Mouse (Mus musculus): ENCODE measurements around the gene Irgc1. TPM values are rescaled to one million over a fixed set of nuclear protein-coding genes. Genes with fewer than 3 reads are reported as not detected.
A peak's percentile ranks its signal among the peaks of the same experiment; 100 is the strongest.

Gene Irgc1
- total and polyA plus RNA-seq, 3 experiments = not detected

- DNase-seq (ENCODE audit: low read depth, low spot score) = no peak
- Histone ChIP-seq H3K4me1 (ENCODE audit: control insufficient read depth in 1 of 2, insufficient read depth in 2 of 2, low read length in 2 of 2) (peaks cover 0 to 8% of the 10 kb centered on the region in 2 experiments; a peak in 3 of 4 replicates), H3K36me3 (ENCODE audit: control insufficient read depth in 1 of 2, insufficient read depth in 2 of 2, low read length in 2 of 2) (peaks cover 0 to 7% of the 10 kb centered on the region in 2 experiments; a peak in 2 of 4 replicates), H3K27ac (ENCODE audit: control insufficient read depth, low read depth, low read length) (no peak overlapping the region), H3K79me2 (ENCODE audit: control insufficient read depth, insufficient read depth, low read length, poor library complexity) (no peaks in the 10 kb centered on the region), H3K27me3 (ENCODE audit: control insufficient read depth in 1 of 2, insufficient read depth in 2 of 2, low read length in 2 of 2) (no peaks in the 10 kb centered on the region), H3K9ac (ENCODE audit: control insufficient read depth, low read depth, low read length, poor library complexity, severe bottlenecking) (no peak overlapping the region), H3K4me3 (ENCODE audit: control insufficient read depth in 1 of 2, insufficient read depth in 1 of 2, low read depth in 2 of 2, low read length in 2 of 2) (no peak overlapping the region), H3K9me3 (replicated peaks; ENCODE audit: insufficient read depth, low read length) (no peaks in the 10 kb centered on the region)
- TF ChIP-seq USF1 (IDR thresholded peaks at IDR 0.05; ENCODE audit: low read depth, low read length) (no peak), SIN3A (IDR thresholded peaks at IDR 0.05; ENCODE audit: low read length) (no peak), EP300 (IDR thresholded peaks at IDR 0.05; ENCODE audit: low read depth in 1 of 2, low read length in 2 of 2) (no peak), MYB (IDR thresholded peaks at IDR 0.05; ENCODE audit: low read depth, low read length) (no peak)
Measured at GRCm38 (mm10) chr7:24442313-24442712, 9.8 kb downstream of the Irgc1 start.

GRCm38 (mm10) chr7:24441785-24442184 lies 10.3 kb downstream of the Irgc1 start:
- Histone ChIP-seq H3K4me1 (ENCODE audit: control insufficient read depth in 1 of 2, insufficient read depth in 2 of 2, low read length in 2 of 2) (peaks cover 0 to 8% of the 10 kb centered on the region in 2 experiments; a peak in 3 of 4 replicates), H3K27me3 (ENCODE audit: control insufficient read depth in 1 of 2, insufficient read depth in 2 of 2, low read length in 2 of 2) (no peaks in the 10 kb centered on the region), H3K4me3 (ENCODE audit: control insufficient read depth in 1 of 2, insufficient read depth in 1 of 2, low read depth in 2 of 2, low read length in 2 of 2) (no peak overlapping the region), H3K79me2 (ENCODE audit: control insufficient read depth, insufficient read depth, low read length, poor library complexity) (no peaks in the 10 kb centered on the region), H3K9ac (ENCODE audit: control insufficient read depth, low read depth, low read length, poor library complexity, severe bottlenecking) (no peak overlapping the region), H3K27ac (ENCODE audit: control insufficient read depth, low read depth, low read length) (no peak overlapping the region), H3K36me3 (ENCODE audit: control insufficient read depth in 1 of 2, insufficient read depth in 2 of 2, low read length in 2 of 2) (peaks cover 0 to 7% of the 10 kb centered on the region in 2 experiments; a peak in 2 of 4 replicates), H3K9me3 (replicated peaks; ENCODE audit: insufficient read depth, low read length) (no peaks in the 10 kb centered on the region)
- peak; percentile 87 for DNase-seq (ENCODE audit: low read depth, low spot score)
- TF ChIP-seq TAL1 (IDR thresholded peaks at IDR 0.05; ENCODE audit: low read length) (no peak), RAD21 (IDR thresholded peaks at IDR 0.05; ENCODE audit: low read depth, low read length) (peak; percentile 71), SMC3 (IDR thresholded peaks at IDR 0.05; ENCODE audit: low read depth, low read length) (peak; percentile 74), ZC3H11A (IDR thresholded peaks at IDR 0.05; ENCODE audit: low read depth, low read length) (0 out of 2 replicates have a peak, but pooled peaks have one; percentile 13), CTCF (IDR thresholded peaks at IDR 0.05 in 2 of 3, conservative IDR thresholded peaks at IDR 0.05 in 1 of 3; ENCODE audit: control insufficient read depth in 1 of 3, insufficient read depth in 1 of 3, low read depth in 2 of 3, low read length in 3 of 3, poor library complexity in 1 of 3, severe bottlenecking in 1 of 3) (peak; percentile 90 to 99 (median 99))

- H3K9ac ChIP-seq (ENCODE audit: control insufficient read depth, low read depth, low read length, poor library complexity, severe bottlenecking) = no peak overlapping the region
- H3K27me3 ChIP-seq (ENCODE audit: control insufficient read depth in 1 of 2, insufficient read depth in 2 of 2, low read length in 2 of 2) = no peaks in the 10 kb centered on the region
- peaks cover 0 to 8% of the 10 kb centered on the region in 2 experiments; a peak in 3 of 4 replicates for H3K4me1 ChIP-seq (ENCODE audit: control insufficient read depth in 1 of 2, insufficient read depth in 2 of 2, low read length in 2 of 2)
- peaks cover 0 to 7% of the 10 kb centered on the region in 2 experiments; a peak in 2 of 4 replicates for H3K36me3 ChIP-seq (ENCODE audit: control insufficient read depth in 1 of 2, insufficient read depth in 2 of 2, low read length in 2 of 2)
- no peak for DNase-seq (ENCODE audit: low read depth, low spot score)
- TF ChIP-seq E2F4 (IDR thresholded peaks at IDR 0.05; ENCODE audit: borderline replicate concordance, low read depth, low read length) (no peak), ZNF384 (IDR thresholded peaks at IDR 0.05; ENCODE audit: low read depth, low read length) (0 out of 2 replicates have a peak, but pooled peaks have one; percentile 12), ETS1 (IDR thresholded peaks at IDR 0.05; ENCODE audit: low read depth, low read length) (peak; percentile 57; the same call in 1 of the 2 replicates), GATA1 (IDR thresholded peaks at IDR 0.05; ENCODE audit: low read depth, low read length) (0 out of 2 replicates have a peak, but pooled peaks have one; percentile 21)
- no peak overlapping the region for H3K27ac ChIP-seq (ENCODE audit: control insufficient read depth, low read depth, low read length)
- H3K79me2 ChIP-seq (ENCODE audit: control insufficient read depth, insufficient read depth, low read length, poor library complexity) = no peaks in the 10 kb centered on the region
- no peaks in the 10 kb centered on the region for H3K9me3 ChIP-seq (replicated peaks; ENCODE audit: insufficient read depth, low read length)
- no peak overlapping the region for H3K4me3 ChIP-seq (ENCODE audit: control insufficient read depth in 1 of 2, insufficient read depth in 1 of 2, low read depth in 2 of 2, low read length in 2 of 2)
Measured at GRCm38 (mm10) chr7:24439891-24440290, 12.2 kb downstream of the Irgc1 start.

Data from MEL (cell line).